Mouse (Mus musculus): Measurements from ENCODE around the gene Echs1. TPM values are rescaled to one million over a fixed set of nuclear protein-coding genes. Genes with fewer than 3 reads are reported as not detected.

The Echs1 gene
- total RNA-seq (2012; rRNA removed) (39.8 and 43.3 TPM in 2 replicates), total RNA-seq (2014; rRNA removed) (72.0 and 74.4 TPM in 2 replicates), polyA plus RNA-seq (2012; ENCODE audit: insufficient read length, low read depth) (43.8 and 47.8 TPM in 2 replicates)

DNA sequence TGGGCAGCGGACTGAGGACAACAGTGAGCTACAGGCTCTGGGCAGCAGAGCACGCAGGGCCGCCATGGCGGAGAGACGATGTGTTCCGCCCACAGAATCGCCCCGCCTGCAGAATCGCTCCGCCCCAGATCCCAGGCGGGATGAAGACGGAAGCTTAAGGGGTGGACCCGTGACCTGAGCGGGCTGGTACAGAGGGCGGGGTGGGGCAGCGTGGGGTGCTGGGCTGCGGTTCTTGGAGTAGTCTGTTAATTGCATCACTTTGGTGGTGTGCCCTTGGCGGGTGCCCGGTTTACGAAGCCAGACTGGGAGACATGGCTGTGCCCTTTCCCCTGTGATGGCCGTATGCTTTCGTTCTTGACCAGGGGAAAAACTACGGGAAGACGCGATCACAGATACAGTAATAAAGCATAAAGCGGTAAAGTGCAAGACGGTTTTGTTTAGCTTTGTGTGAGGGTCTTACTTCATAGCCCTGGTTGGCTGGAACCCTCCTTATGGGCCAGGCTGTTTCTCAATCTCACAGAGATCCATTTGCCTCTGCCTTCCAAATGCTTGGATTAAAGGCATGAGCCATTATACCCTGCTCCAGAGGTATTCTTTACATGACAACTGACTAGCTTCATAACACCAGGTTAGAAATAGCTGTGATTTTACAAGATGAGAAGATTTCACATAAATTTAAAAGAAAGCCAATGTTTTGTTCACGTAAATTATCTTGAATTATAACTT, at the start of gene Echs1:
TSS of gene Echs1 (minus strand) at position 148 of the 726 bp plus-strand sequence.
- peak within 1 kb of the TSS; percentile 96 for H3K9ac ChIP-seq (ENCODE audit: insufficient read depth, low read depth)
- no peaks in the 10 kb centered on the region for H3K27me3 ChIP-seq (replicated peaks)
- H3K79me2 ChIP-seq (replicated peaks; ENCODE audit: control insufficient read depth, extremely low read depth, insufficient read depth, poor library complexity, severe bottlenecking), result peaks cover 2% of the 10 kb centered on the region
- H3K4me2 ChIP-seq (ENCODE audit: insufficient read depth, low read depth, poor library complexity, severe bottlenecking), result peak within 1 kb of the TSS; percentile 83
- H3K9me3 ChIP-seq (replicated peaks; ENCODE audit: low read length), result no peaks in the 10 kb centered on the region
- dilution Hi-C loops (cut with MboI; ENCODE audit: extremely low pct_ligation_motif_present, extremely low pct_unique_long_range_greater_than_20kb, low sequenced_read_pairs), result no loop called here
- TF ChIP-seq MAFK (IDR thresholded peaks at IDR 0.05; ENCODE audit: insufficient replicate concordance, low read length) (no peak), TBP (conservative IDR thresholded peaks at IDR 0.05; ENCODE audit: low read depth, low read length) (no peak; the same call in 1 of the 2 replicates), POLR2A (IDR thresholded peaks at IDR 0.05; ENCODE audit: low read depth, low read length) (peak; percentile 86), CTCF (conservative IDR thresholded peaks at IDR 0.05 in 1 of 2, IDR thresholded peaks at IDR 0.05 in 1 of 2; ENCODE audit: low read depth in 2 of 2, low read length in 2 of 2) (no peak), MAX (IDR thresholded peaks at IDR 0.05; ENCODE audit: low read length) (peak; percentile 66; the same call in 1 of the 2 replicates), KAT2A (IDR thresholded peaks at IDR 0.05; ENCODE audit: insufficient replicate concordance, low read length) (no peak), IRF4 (IDR thresholded peaks at IDR 0.05; ENCODE audit: low read depth, low read length) (0 out of 2 replicates have a peak, but pooled peaks have one; percentile 59), MXI1 (IDR thresholded peaks at IDR 0.05; ENCODE audit: low read depth, low read length) (peak; percentile 65), TCF12 (IDR thresholded peaks at IDR 0.05; ENCODE audit: low read depth, low read length) (peak; percentile 65), ZNF384 (IDR thresholded peaks at IDR 0.05; ENCODE audit: low read depth, low read length) (no peak), CHD2 (IDR thresholded peaks at IDR 0.05; ENCODE audit: low read length) (peak; percentile 60), ZKSCAN1 (IDR thresholded peaks at IDR 0.05; ENCODE audit: borderline replicate concordance, low read depth, low read length) (no peak), ETS1 (conservative IDR thresholded peaks at IDR 0.05; ENCODE audit: low read depth, low read length) (no peak), JUND (conservative IDR thresholded peaks at IDR 0.05; ENCODE audit: low read depth, low read length) (no peak), EP300 (IDR thresholded peaks at IDR 0.05; ENCODE audit: low read length) (no peak), BHLHE40 (IDR thresholded peaks at IDR 0.05; ENCODE audit: low read depth, low read length) (peak; percentile 73), ZC3H11A (IDR thresholded peaks at IDR 0.05; ENCODE audit: low read depth, low read length) (no peak), HCFC1 (IDR thresholded peaks at IDR 0.05; ENCODE audit: low read depth, low read length) (peak; percentile 39; the same call in 1 of the 2 replicates), NELFE (IDR thresholded peaks at IDR 0.05; ENCODE audit: low read depth, low read length) (peak; percentile 89), MYC (IDR thresholded peaks at IDR 0.05; ENCODE audit: low read depth, low read length) (peak; percentile 51; the same call in 1 of the 2 replicates), JUN (IDR thresholded peaks at IDR 0.05; ENCODE audit: insufficient read depth, low read depth, low read length) (no peak), ELF1 (IDR thresholded peaks at IDR 0.05; ENCODE audit: low read depth, low read length) (peak; percentile 77), MAZ (IDR thresholded peaks at IDR 0.05; ENCODE audit: low read depth, low read length) (peak; percentile 82; the same call in 1 of the 2 replicates), POLR2AphosphoS2 (IDR thresholded peaks at IDR 0.05; ENCODE audit: low read depth, low read length) (no peak; the same call in 1 of the 2 replicates), USF2 (conservative IDR thresholded peaks at IDR 0.05; ENCODE audit: low read depth, low read length) (no peak; the same call in 1 of the 2 replicates), RCOR1 (conservative IDR thresholded peaks at IDR 0.05; ENCODE audit: low read depth, low read length) (no peak), RAD21 (IDR thresholded peaks at IDR 0.05; ENCODE audit: low read depth, low read length) (no peak), CHD1 (IDR thresholded peaks at IDR 0.05; ENCODE audit: low read depth, low read length) (no peak), ZMIZ1 (IDR thresholded peaks at IDR 0.05; ENCODE audit: low read depth, low read length) (peak; percentile 83), NRF1 (IDR thresholded peaks at IDR 0.05; ENCODE audit: low read depth, low read length) (no peak), USF1 (IDR thresholded peaks at IDR 0.05; ENCODE audit: low read depth, low read length) (peak; percentile 62), GABPA (IDR thresholded peaks at IDR 0.05; ENCODE audit: insufficient replicate concordance, low read depth, low read length) (no peak), MEF2A (IDR thresholded peaks at IDR 0.05; ENCODE audit: borderline replicate concordance, low read depth, low read length) (peak; percentile 41; the same call in 1 of the 2 replicates), UBTF (IDR thresholded peaks at IDR 0.05; ENCODE audit: low read depth, low read length) (no peak), E2F4 (IDR thresholded peaks at IDR 0.05; ENCODE audit: insufficient replicate concordance, low read depth, low read length) (no peak), SMC3 (IDR thresholded peaks at IDR 0.05; ENCODE audit: low read depth, low read length) (no peak), SIN3A (IDR thresholded peaks at IDR 0.05; ENCODE audit: low read length) (peak; percentile 43; the same call in 1 of the 2 replicates), PAX5 (IDR thresholded peaks at IDR 0.05; ENCODE audit: low read length) (no peak)
- peaks cover 9 to 46% of the 10 kb centered on the region in 2 experiments; a peak in 3 of 4 replicates for H3K4me1 ChIP-seq (ENCODE audit: control insufficient read depth in 1 of 2, insufficient read depth in 2 of 2)
- in situ Hi-C loops (cut with MboI; ENCODE audit: low pct_ligation_motif_present, low pct_unique_long_range_greater_than_20kb, low sequenced_read_pairs), result no loop called here
- H3K36me3 ChIP-seq (replicated peaks in 1 of 2; ENCODE audit: control insufficient read depth in 1 of 2, insufficient read depth in 1 of 2, low read length in 1 of 2), result peaks cover 11 to 27% of the 10 kb centered on the region in 2 experiments
- peak within 1 kb of the TSS; percentile 73 to 97 (median 83) for H3K4me3 ChIP-seq (replicated peaks in 1 of 3; ENCODE audit: low read depth in 2 of 3, low read length in 2 of 3, poor library complexity in 1 of 3)
- H3K27ac ChIP-seq (ENCODE audit: insufficient read depth, low read depth), result peak within 1 kb of the TSS; percentile 84
- DNase-seq (ENCODE audit: extremely low read depth), result peak; percentile 93

All from CH12.LX (cell line).